Mouse (Mus musculus): ENCODE results near the gene Lrrc49. TPM values are rescaled to one million over a fixed set of nuclear protein-coding genes. Genes with fewer than 3 reads are reported as not detected.

Gene Lrrc49
- polyA plus RNA-seq, 1 experiment, result 6.3 TPM

DNA sequence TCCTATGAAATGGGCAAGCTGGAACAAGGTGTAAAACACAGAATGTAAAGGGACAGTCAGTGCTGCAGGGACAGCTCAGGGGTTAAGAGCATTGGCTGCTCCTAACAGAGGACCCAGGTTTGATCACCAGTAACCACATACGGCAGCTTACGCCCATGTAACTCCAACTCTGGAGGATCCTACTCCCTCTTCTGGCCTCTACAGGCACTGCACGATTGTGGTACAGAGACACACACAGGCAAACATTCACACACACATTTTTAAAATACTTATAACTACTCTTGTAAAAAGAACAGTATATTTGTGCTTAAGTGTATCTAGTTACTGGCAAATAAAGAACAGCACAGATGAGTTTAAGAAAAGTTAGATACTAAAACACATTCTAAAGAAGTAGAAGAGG lies 7.0 kb downstream of the Lrrc49 start:
- 91% methylated on average over 3 of the region's 3 CpGs for WGBS
- DNase-seq (ENCODE audit: low read depth, low spot score), result no peak

DNA sequence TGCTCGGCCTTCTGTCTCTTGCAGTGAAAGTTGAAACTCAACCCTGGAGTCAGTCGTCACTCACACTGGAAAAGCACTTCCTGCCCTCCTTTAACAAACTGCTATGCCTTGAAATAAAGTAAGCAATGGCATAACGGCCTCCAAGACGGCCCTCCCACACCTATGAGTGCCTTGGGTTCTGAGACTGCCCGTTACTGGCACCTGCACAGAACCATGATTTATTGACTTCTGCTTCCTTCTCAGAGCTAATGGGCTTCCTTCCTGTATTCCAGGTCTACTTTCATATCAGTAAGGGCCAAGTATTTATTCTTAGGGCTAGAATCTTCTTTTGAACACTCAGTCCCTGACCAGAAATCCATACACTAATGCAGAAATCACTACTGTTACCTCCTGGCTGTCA lies 9.0 kb downstream of the Lrrc49 start:
- 40% methylated on average over 5 of the region's 5 CpGs for WGBS
- no peak for DNase-seq (ENCODE audit: low read depth, low spot score)

GRCm38 (mm10) chr9:60676429-60676828 lies 11.5 kb downstream of the Lrrc49 start:
- DNase-seq (ENCODE audit: low read depth, low spot score), result no peak
- WGBS, result 95% methylated on average over 4 of the region's 4 CpGs

DNA sequence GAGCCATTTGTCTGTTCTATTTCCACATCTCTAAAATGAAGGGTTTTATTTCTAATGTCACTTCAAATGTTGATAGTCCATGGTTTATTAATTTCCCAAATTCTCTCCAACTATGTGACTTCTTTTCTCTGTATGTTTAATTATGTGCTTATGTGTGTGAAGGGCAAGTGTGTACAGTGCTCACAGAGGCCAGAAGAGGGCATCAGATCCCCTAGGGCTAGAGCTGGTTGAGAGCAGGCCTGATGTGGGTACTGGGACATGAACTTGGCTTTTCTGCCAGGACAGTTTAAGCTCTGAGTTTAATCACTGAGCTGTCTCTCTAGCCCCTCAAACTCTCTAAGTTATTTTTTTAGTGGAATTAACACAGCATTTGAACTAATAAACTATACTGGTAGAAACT lies 13.2 kb downstream of the Lrrc49 start:
- DNase-seq (ENCODE audit: low read depth, low spot score), result no peak

- WGBS, result 86% methylated on average over 6 of the region's 6 CpGs
- DNase-seq (ENCODE audit: low read depth, low spot score), result no peak
Observed at GRCm38 (mm10) chr9:60672568-60672967, 15.4 kb downstream of the Lrrc49 start.

DNA sequence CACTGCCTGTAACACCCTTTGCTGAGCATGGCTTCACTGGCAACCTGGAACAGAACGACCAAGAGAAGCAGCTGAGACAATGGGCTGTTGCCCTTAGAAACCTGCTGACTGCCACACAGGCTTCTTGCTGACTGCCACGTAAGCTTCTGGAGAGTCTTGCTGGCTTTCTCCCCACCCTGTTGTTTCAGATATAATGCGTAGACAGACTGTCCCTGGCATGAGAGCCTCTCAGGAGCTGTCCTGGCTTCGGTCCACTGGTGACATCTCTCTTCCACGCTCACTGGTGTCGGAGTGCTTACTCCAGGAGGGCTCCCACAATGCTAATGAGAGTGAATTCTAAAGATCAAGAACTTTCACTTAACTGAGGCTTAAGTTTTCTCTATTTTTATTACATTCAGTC lies 19.1 kb downstream of the Lrrc49 start:
- 90% methylated on average over 6 of the region's 6 CpGs for WGBS
- no peak for DNase-seq (ENCODE audit: low read depth, low spot score)

DNA sequence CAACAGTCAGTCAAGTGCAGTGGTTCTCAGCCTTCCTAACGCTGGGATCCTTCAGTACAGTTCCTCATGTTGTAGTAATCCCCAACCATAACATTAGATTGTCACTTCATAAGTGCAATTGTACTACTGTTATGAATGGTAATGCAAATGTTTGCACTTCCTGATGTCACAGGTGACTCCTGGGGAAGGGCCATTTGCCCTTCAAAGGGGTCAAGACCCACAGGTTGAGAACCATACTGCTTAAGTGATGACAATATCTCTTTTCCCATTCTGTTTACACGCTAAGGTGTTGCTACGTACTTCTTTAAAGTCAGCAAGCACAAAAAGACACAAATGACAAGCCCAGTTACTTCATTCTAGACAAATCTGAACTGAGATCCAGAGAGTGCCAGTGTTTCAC lies 22.4 kb downstream of the Lrrc49 start:
- no peak for DNase-seq (ENCODE audit: low read depth, low spot score)
- 86% methylated on average over 3 of the region's 3 CpGs for WGBS

DNA sequence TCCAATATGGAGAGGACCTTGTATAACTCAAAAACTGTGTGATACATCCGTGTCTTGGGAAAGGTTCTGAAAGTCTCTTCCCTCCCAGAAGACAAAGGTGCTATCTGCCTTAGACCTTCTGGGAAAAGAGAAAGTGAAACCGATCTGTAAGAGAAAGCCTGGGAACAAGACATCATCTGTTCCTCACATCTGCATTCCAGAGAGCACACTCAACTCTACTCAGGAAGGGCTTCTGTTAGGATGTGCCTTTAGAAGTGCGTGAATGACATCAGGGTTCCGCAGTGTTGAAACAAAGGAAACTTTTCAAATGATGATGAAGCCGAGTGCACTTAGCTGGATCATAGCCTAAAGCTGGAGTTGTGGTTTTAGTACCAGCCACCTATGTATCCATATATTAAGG lies 23.1 kb downstream of the Lrrc49 start:
- no peak for DNase-seq (ENCODE audit: low read depth, low spot score)

DNA sequence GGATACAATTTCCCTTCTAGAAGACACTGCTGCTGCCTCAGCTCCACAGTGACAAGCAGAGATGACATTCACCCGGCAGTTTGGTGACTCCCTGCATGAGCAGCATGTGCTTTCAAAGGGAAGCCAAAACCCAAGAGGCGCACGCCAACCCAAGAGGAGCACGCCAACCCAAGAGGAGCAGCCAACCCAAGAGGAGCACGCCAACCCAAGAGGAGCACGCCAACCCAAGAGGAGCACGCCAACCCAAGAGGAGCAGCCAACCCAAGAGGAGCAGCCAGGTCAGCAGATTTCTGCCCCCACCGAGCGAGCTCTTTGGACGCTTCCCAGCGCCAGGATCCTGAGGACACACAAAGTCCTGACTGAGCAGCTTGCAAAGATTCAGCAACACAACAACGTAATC lies 23.6 kb downstream of the Lrrc49 start:
- DNase-seq (ENCODE audit: low read depth, low spot score), result no peak
- WGBS, result 91% methylated on average over 12 of the region's 12 CpGs

More for the DNA sequence above, 23.1 kb downstream of the Lrrc49 start:
- WGBS, result 83% methylated on average over 5 of the region's 5 CpGs

DNA sequence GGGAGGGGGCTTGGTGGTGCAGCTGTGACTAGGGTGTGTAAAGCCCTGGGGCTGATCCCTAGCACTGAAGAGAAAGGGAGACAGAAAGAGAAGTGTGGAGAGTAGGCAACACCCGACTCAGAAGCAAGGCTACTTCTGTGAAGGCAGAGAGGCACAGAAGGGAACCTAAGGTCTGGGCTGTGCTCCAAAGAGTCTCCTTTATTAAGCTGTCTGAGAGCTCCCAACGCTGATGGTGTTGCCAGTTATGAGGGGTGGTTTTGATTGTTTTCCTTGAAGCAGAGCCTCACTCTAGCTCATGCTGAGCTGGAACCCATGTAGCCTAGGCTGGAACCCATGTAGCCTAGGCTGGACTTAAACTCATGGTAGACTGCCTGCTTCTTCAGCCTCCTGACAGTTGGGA lies 25.0 kb downstream of the Lrrc49 start:
- WGBS, result 66% methylated on average over 2 of the region's 2 CpGs
- no peak for DNase-seq (ENCODE audit: low read depth, low spot score)

- DNase-seq (ENCODE audit: low read depth, low spot score), result no peak
Observed at GRCm38 (mm10) chr9:60653582-60653981, 34.4 kb downstream of the Lrrc49 start.

DNA sequence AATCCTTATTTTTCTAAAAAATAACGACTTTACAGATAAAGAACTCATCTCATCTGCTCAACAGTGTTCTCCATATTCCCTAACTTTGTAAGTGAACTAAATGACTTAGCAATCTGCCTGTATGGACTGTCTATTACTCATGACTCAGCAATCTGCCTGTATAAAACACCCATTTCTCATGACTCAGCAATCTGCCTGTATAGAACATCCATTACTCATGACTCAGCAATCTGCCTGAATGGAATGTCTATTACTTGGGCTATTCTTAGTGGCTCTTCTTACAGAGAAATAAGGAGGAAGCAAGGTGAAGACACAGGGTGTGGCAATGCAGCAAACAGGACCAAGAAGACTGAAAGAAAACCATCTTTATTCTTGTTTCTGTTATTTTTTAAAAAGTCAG lies 34.8 kb downstream of the Lrrc49 start:
- no peak for DNase-seq (ENCODE audit: low read depth, low spot score)
- WGBS, result 90% methylated on average over 1 of the region's 1 CpGs

- no peak for DNase-seq (ENCODE audit: low read depth, low spot score)
- whole genome bisulfite sequencing, result 89% methylated on average over 6 of the region's 6 CpGs
Observed at GRCm38 (mm10) chr9:60650277-60650676, 37.7 kb downstream of the Lrrc49 start.

DNA sequence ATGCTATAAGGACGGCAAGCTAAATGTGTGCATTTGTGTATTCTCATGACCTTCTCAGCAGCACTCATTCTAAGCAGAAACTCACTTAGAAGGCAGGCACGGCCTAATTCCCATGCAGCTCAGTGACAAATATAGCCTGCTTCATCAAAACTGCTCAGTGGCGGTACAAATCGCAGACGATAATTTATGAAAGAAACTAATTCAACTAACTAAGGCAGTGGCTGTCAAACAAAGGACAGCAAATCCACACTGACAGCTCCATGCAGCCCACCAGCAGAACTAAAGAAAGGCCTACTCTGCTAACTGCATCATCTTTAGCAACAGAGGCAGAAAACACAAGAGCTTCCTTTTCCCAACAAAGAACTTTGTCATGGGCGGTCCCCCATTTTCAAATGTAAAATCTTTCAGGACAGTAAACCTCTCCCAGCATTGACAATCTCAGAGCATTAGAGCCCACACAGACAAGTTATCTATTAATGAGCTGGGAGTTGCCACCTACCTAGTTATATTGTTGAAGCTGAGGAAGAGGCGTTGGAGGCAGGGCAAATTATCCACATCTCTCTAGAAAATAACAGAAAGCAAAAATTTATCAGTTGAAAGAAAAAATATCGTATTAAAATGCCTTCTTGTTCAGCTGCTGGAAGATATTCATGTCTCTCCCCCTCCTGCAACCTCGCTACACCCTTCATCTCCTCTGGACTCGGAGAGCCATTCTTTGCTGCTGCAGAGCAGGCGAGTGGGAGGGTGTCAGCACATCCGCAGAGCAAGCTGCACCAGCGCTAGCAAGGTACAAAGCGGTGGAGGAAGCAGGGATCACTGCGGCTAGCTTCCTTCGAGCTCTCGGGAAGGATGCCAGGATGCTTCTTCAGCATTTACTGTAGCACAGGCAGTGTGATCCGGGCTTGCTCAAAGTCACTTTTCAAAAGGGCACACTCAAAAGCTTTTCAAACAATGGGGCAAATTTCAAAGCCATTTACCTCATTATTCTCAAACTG lies 38.7 kb downstream of the Lrrc49 start:
- WGBS, result 68% methylated on average over 18 of the region's 18 CpGs
- DNase-seq (ENCODE audit: low read depth, low spot score), result no peak

DNA sequence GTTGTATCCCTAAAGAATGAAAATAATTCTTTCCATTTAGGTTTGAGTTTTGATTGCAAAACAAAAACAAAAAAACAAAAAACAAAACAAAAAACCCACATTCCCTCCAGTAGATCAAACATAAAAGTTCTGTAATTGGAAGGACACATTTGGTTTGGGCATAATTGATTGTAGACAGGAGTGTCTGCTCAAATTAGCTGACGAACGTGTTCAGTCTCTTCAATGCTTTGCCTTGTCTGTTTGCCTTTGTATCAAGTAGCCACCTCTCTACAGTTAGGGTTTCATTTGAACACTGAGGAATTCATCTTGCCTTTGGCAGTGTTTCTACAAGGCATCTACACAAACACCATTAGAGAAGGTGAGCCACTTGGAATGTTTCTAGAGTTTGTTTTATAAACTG lies 54.4 kb downstream of the Lrrc49 start:
- WGBS, result 80% methylated on average over 2 of the region's 2 CpGs
- DNase-seq (ENCODE audit: low read depth, low spot score), result no peak

DNA sequence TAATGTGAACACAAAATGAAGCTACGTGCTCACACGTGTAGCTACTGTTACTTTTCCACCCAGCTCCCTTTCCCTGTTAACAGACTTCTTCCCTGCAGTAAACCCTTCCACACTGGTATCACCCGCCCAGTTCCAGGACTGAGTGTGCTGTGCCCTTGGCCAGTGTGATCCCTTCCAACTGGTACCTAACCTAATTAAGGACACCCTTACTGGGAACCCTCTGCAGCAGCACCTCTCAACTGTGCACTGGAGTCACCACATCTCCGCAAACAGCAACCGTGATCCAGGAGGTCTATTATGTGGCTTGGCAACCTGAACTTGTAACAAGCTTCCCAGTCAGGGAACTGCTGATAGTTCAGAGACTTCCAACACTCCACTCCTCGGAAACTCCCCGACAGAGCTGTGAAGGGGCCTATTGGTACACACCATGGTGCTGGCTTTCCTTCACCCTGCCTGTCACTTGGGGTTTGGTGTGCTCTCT lies 61.6 kb downstream of the Lrrc49 start:
- DNase-seq (ENCODE audit: low read depth, low spot score), result no peak
- WGBS, result 62% methylated on average over 7 of the region's 7 CpGs

- DNase-seq (ENCODE audit: low read depth, low spot score), result no peak
- WGBS, result 47% methylated on average over 2 of the region's 2 CpGs
Observed at GRCm38 (mm10) chr9:60625895-60626294, 62.1 kb downstream of the Lrrc49 start.

DNA sequence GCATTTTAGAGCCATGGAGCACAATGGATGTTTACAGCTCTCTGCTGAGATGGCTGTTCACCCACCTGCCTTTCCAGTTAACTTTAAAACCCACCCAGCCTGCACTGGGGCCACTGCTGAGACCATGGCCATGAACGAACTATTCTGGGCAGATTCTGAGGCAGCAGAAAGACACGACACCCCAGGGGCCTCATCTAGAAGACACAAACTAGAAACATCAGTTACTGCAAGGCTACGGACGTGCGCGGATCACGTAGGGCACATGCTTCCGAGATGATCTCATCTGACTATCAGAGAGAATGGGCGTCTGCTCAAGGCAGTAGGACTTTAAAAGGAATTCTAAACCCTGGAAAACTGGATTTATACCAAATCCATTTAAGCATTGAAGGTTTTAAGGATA lies 71.0 kb downstream of the Lrrc49 start:
- no peak for DNase-seq (ENCODE audit: low read depth, low spot score)
- whole genome bisulfite sequencing, result 48% methylated on average over 9 of the region's 9 CpGs

DNA sequence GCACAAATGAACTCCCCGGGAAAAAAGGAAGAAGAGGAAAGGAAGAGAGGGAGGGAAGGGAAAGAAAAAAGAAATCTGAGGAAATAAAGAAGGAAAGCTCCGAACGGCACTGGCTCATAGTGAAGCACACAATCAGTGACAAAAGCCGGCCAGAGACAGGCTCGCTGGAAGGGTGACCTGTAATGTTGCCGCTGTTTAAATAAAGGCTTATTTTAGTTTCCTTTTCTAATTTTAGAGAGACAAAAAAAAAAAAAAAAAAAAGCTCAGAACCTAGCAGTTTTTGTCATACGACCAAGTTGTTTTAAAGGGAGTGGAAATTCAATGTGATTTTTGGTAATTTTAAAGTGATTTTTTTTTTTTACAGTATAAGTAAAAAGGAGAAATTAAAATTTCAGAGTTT lies 71.6 kb downstream of the Lrrc49 start:
- DNase-seq (ENCODE audit: low read depth, low spot score), result no peak
- 53% methylated on average over 7 of the region's 7 CpGs for WGBS

GRCm38 (mm10) chr9:60612260-60612659 lies 75.7 kb downstream of the Lrrc49 start:
- 49% methylated on average over 2 of the region's 2 CpGs for WGBS
- DNase-seq (ENCODE audit: low read depth, low spot score), result no peak

GRCm38 (mm10) chr9:60610194-60610593 lies 77.8 kb downstream of the Lrrc49 start:
- WGBS, result 28% methylated on average over 13 of the region's 13 CpGs
- DNase-seq (ENCODE audit: low read depth, low spot score), result no peak

Measured in large intestine, adult 2 months (tissue).